Mouse (Mus musculus) intestine, embryonic 14.5 days (tissue): ENCODE results near the gene Oas1a. TPM values are rescaled to one million over a fixed set of nuclear protein-coding genes. Genes with fewer than 3 reads are reported as not detected.
A peak's percentile ranks its signal among the peaks of the same experiment; 100 is the strongest.
"Not testable (repeated sequence)": the region's sequence is repeated elsewhere in the genome, so short reads cannot be mapped to it uniquely, and the experiment has no call there.

ENCODE experiments used
- ATAC-seq: fragments of 200-750 bp; cut with Nextera tagmentation; replicated peaks from 2 replicates; pipeline ENCODE4 v1.8.0; 2017; ENCODE audit warnings: low read depth, moderate number of reproducible peaks, moderate TSS enrichment, moderate library complexity; ENCODE audit not compliant: low FRiP score, low TSS enrichment
- DNase-seq: peaks from one replicate; pipeline ENCODE4 v3.0.0-alpha.2; 2018; ENCODE audit warnings: low spot score
- H3K27ac ChIP-seq: fragments of 300-500 bp; sonication (generic); 2 replicates; pipeline ENCODE4 v1.5.1; 2014; ENCODE audit warnings: low read depth, mild to moderate bottlenecking, control low read depth
- H3K27me3 ChIP-seq: fragments of 300-500 bp; sonication (generic); replicated peaks from 2 replicates; pipeline ENCODE4 v1.6.1; 2014; ENCODE audit warnings: low read length, control low read depth; ENCODE audit not compliant: control insufficient read depth, insufficient read depth
- H3K36me3 ChIP-seq: fragments of 300-500 bp; sonication (generic); 2 replicates; pipeline ENCODE4 v1.6.1; 2014; ENCODE audit warnings: low read length, control low read depth; ENCODE audit not compliant: control insufficient read depth, insufficient read depth
- H3K4me1 ChIP-seq: fragments of 300-500 bp; sonication (generic); replicated peaks from 2 replicates; pipeline ENCODE4 v1.6.1; 2014; ENCODE audit warnings: low read length, control low read depth, mixed read lengths; ENCODE audit not compliant: control insufficient read depth, insufficient read depth
- H3K4me2 ChIP-seq: fragments of 300-500 bp; sonication (generic); 2 replicates; pipeline ENCODE4 v1.6.1; 2014; ENCODE audit warnings: low read length
- H3K4me3 ChIP-seq: fragments of 300-500 bp; sonication (generic); 2 replicates; pipeline ENCODE4 v1.5.1; 2014; ENCODE audit warnings: low read depth, low read length, control low read depth, mixed read lengths
- H3K9ac ChIP-seq: fragments of 300-500 bp; sonication (generic); 2 replicates; pipeline ENCODE4 v1.6.1; 2014; ENCODE audit warnings: mild to moderate bottlenecking, low read length
- H3K9me3 ChIP-seq: fragments of 300-500 bp; sonication (generic); 2 replicates; pipeline ENCODE4 v1.6.1; 2016; ENCODE audit warnings: low read length, control low read depth; ENCODE audit not compliant: control insufficient read depth
- WGBS: fragments of 180-500 bp; shearing (Covaris S2); extraction: QIAGEN DNeasy Blood & Tissue Kit; methylation state at CpG from one replicate; pipeline ENCODE4 v1.1.7; 2014; 5-methylcytosine and 5-hydroxymethylcytosine counted together
- polyA plus RNA-seq: library from polyadenylated mRNA; unstranded; fragments of >200 nt; fragmentation: Nextera tagmentation; extraction: Ambion mirVana; gene quantifications from 2 replicates; pipeline ENCODE4 v1.2.1, GENCODE M21; 2014

The Oas1a gene
- polyA plus RNA-seq, 1 experiment from 2014 or later: 6.6 TPM

GRCm38 (mm10) chr5:120900666-120901065 lies 6.7 kb downstream of the Oas1a start:
- no peak overlapping the region for H3K4me2 ChIP-seq
- H3K4me1 ChIP-seq: no peaks in the 10 kb centered on the region

DNA sequence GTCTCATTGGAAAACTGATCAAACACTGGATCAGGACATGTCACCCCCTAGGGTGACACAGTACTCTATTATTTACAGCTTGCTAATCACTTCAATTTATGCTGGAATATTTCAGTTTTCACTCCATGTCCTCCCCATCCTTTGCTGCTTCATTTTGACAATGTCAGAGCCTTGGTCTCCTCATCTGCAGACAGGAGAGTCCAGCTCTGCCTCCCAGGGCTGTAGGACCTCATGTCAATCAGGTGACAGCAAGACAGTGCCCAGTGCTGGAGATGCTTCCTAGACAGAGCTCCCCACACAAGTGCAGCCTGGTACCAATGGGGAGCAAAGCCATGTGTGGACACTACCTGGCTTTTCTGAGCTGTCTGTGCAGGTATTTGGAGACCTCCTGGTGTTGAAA lies 8.6 kb downstream of the Oas1a start:
- Histone ChIP-seq H3K4me2 (no peak overlapping the region), H3K36me3 (no peaks in the 10 kb centered on the region), H3K9ac (no peak overlapping the region), H3K4me1 (no peaks in the 10 kb centered on the region), H3K27ac (no peak overlapping the region), H3K27me3 (no peaks in the 10 kb centered on the region), H3K4me3 (no peak overlapping the region), H3K9me3 (no peaks in the 10 kb centered on the region)
- DNase-seq (peak; percentile 31), ATAC-seq (no peak)

More at GRCm38 (mm10) chr5:120900666-120901065, 6.7 kb downstream of the Oas1a start:
- Histone ChIP-seq H3K27me3 (no peaks in the 10 kb centered on the region), H3K27ac (no peak overlapping the region), H3K4me3 (no peak overlapping the region), H3K9ac (no peak overlapping the region), H3K36me3 (no peaks in the 10 kb centered on the region), H3K9me3 (no peaks in the 10 kb centered on the region)
- 59% methylated on average over 1 of the region's 1 CpGs for WGBS
- DNase-seq (peak; percentile 7), ATAC-seq (no peak)

- DNase-seq: no peak
- H3K36me3 ChIP-seq: no peaks in the 10 kb centered on the region
- no peaks in the 10 kb centered on the region for H3K9me3 ChIP-seq
- H3K4me1 ChIP-seq: no peaks in the 10 kb centered on the region
- no peak for ATAC-seq
- no peak overlapping the region for H3K9ac ChIP-seq
- no peak overlapping the region for H3K4me3 ChIP-seq
- 90% methylated on average over 6 of the region's 6 CpGs for WGBS
- no peak overlapping the region for H3K4me2 ChIP-seq
- no peak overlapping the region for H3K27ac ChIP-seq
- H3K27me3 ChIP-seq: no peaks in the 10 kb centered on the region
These were observed 9.0 kb downstream of the Oas1a start for GRCm38 (mm10) chr5:120898307-120898706.

DNA sequence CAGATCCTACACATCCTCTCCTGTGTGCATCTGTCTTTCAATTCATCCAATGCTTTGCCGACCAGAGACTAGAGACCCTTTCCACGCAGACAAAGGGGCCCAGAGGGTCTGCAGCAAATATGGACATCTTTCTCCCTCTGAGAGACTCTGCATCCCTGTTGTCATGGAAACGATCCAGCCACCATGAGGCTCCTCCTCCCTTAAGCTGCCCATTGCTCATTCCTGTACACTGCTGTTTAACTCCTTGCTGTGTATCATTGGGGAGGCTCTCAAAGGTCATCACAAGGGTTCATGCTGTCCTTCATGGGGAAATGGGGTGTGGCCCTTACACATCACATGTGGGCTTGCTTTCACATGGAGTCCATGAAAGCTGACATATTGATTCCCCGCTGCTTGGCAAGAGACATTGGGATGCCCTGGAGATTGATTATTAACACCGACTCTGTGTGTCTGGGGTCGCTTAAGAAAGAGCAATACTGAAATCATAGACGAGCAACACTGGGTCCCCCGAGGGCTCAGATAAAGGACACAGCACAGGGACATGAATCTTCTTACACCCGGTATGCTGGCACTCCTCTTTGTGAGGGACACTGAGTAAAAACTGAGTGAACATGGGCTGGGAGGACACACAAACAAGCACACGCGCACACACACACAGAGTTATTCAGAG lies 12.0 kb downstream of the Oas1a start:
- Histone ChIP-seq H3K4me1 (no peaks in the 10 kb centered on the region), H3K36me3 (no peaks in the 10 kb centered on the region), H3K4me3 (no peak overlapping the region), H3K27me3 (no peaks in the 10 kb centered on the region), H3K9me3 (no peaks in the 10 kb centered on the region), H3K9ac (no peak overlapping the region), H3K4me2 (no peak overlapping the region), H3K27ac (no peak overlapping the region)
- ATAC-seq: no peak
- peak; percentile 27 for DNase-seq
- 90% methylated on average over 11 of the region's 11 CpGs for WGBS

- WGBS: 74% methylated on average over 2 of the region's 2 CpGs
- H3K4me2 ChIP-seq, ATAC-seq, H3K4me1 ChIP-seq, H3K36me3 ChIP-seq, H3K9me3 ChIP-seq, H3K27me3 ChIP-seq, H3K9ac ChIP-seq, DNase-seq, H3K27ac ChIP-seq, H3K4me3 ChIP-seq: not testable (repeated sequence)
These were observed 12.6 kb downstream of the Oas1a start for GRCm38 (mm10) chr5:120894692-120895091.

GRCm38 (mm10) chr5:120893866-120894265 lies 13.5 kb downstream of the Oas1a start:
- ATAC-seq, H3K4me3 ChIP-seq, H3K27me3 ChIP-seq, H3K9me3 ChIP-seq, H3K9ac ChIP-seq, H3K36me3 ChIP-seq, H3K27ac ChIP-seq, H3K4me1 ChIP-seq, H3K4me2 ChIP-seq: not testable (repeated sequence)
- DNase-seq: peak; percentile 16
- 89% methylated on average over 4 of the region's 4 CpGs for WGBS

GRCm38 (mm10) chr5:120892243-120892660 lies 15.1 kb downstream of the Oas1a start:
- Histone ChIP-seq H3K9ac (no peak overlapping the region), H3K9me3 (no peaks in the 10 kb centered on the region), H3K4me1 (no peaks in the 10 kb centered on the region), H3K4me3 (no peak overlapping the region), H3K36me3 (no peaks in the 10 kb centered on the region), H3K27me3 (no peaks in the 10 kb centered on the region), H3K4me2 (no peak overlapping the region), H3K27ac (no peak overlapping the region)
- ATAC-seq: no peak
- DNase-seq: peak; percentile 29
- WGBS: 59% methylated on average over 2 of the region's 2 CpGs

DNA sequence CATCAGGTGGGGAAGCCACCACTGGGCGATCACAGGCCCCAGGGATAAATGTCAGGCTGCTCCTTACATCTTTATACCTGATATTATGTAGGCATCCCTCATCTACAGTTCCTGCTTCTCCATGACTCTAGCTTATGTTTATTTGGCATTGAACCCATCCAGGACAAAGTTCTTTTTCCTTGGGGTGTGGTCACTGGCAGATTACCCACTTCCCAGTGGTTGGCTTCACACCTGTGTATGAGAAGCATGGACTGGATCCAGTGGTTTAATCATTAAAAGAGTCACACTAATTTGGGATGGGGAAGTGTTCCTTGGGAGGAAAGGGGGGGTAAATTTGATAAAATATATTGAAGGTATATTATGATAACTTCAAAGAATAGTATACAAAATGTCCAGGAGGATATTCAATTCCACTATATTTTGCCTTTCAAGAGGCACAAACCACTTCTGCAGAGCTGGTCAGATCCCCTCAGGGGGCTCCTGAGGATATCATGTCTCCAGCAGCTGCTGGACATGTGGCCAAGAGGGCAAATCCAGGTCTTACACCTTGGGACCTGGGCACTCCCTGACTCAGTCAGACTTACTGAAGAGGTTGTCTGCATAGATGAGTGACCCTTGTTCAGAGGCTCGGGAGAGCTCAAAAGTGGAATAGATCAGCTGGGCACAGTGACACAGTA lies 15.6 kb downstream of the Oas1a start:
- not testable (repeated sequence) for H3K27ac ChIP-seq, H3K36me3 ChIP-seq, H3K4me2 ChIP-seq, ATAC-seq, H3K27me3 ChIP-seq, H3K4me3 ChIP-seq, H3K9ac ChIP-seq, H3K9me3 ChIP-seq, H3K4me1 ChIP-seq
- DNase-seq: peak; percentile 27
- WGBS: 82% methylated on average over 2 of the region's 2 CpGs

- no peaks in the 10 kb centered on the region for H3K4me1 ChIP-seq
- H3K4me2 ChIP-seq: no peak overlapping the region
- H3K27me3 ChIP-seq: no peaks in the 10 kb centered on the region
- no peak overlapping the region for H3K4me3 ChIP-seq
- 46% methylated on average over 3 of the region's 3 CpGs for WGBS
- ATAC-seq: no peak
- no peaks in the 10 kb centered on the region for H3K36me3 ChIP-seq
- no peak overlapping the region for H3K27ac ChIP-seq
- no peaks in the 10 kb centered on the region for H3K9me3 ChIP-seq
- DNase-seq: peak; percentile 35
- H3K9ac ChIP-seq: no peak overlapping the region
These were observed 16.3 kb downstream of the Oas1a start for GRCm38 (mm10) chr5:120890991-120891390.
